Mouse (Mus musculus): Measurements from ENCODE around the gene Oaz2.
"Not testable (repeated sequence)": the region's sequence is repeated elsewhere in the genome, so short reads cannot be mapped to it uniquely, and the experiment has no call there.

Oaz2 gene

DNA sequence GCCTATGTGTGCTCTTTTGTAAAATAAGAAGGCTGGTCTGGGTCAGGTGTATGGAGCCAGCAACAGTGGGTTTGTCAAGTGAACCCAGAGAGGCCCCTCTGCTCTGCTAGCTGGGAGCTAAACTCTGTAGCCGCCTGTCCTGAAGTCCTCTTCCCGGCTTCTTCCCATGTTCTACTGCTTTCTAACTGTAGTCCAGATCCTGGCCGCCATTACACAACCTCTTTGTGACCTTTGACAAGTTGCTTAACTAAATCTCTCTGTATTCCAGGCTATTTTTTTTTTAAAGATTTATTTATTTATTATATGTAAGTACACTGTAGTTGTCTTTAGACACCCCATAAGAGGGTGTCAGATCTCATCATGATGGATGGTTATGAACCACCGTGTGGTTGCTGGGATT lies 14.1 kb upstream of the Oaz2 start:
- DNase-seq: no peak

DNA sequence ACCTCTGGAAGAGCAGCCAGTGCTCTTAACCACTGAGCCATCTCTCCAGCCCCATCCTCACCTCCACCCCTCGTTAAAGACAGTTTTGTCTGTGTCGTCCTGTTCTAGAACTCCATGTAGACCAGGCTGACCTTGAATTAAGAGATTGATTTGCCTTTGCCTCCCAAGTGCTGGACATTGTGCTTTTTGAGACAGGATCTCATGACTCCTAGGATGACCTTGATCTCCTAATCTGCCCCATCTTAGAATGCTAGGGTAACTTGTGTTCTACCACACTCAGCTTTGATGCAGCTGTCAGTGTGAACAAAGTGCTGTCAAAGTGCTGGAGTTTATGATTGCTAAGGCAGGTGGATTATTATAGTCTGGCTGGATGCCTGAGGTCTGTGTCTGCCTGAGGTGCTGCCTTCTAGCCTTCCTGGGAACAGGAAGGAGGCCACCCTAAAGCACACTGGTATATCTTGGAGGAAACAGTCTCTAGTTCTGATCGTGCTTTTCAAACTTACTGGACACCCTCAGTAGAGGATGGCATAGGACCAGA lies 13.0 kb upstream of the Oaz2 start:
- no peak for DNase-seq

DNA sequence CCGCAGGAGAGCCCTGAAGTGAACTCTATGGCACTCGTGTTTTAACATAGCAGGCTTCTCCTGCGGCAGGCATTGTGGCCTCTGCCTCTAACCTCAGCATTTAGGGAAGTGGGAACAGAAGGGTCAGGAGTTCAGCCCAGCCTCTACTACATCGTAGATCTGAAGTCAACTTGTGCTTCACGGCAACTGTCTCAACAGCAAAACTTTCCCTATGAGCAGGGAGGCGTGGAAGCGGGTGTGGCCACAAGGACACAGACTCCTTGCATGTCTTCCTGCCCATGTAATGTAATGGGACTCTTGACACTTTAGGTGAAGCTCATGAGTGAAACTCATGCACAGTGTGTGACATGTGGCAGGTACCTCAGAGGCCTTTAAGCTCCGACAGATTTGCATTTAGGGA lies 12.3 kb upstream of the Oaz2 start:
- peak in 1 of 2 experiments; percentile 24 for DNase-seq

DNA sequence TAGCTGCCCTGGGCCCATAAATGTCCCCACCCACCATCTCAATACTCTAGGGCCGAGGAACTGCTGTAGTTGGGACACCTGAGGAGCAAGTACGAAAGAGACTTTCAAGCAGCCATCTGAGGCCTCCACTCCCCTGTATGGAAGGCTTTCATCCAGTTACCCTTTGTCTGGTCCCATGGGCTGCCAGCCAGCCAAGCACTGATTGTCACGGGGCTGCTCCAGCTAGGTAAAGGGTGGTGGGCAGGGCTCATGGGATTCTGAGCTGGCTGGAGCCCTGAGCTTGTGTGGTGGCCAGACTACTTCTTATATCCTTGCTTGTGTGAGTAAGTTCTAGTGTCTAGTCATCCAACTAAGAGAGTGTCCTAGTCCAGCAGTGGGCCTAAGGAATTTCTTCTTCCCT lies 10.6 kb upstream of the Oaz2 start:
- no peak for DNase-seq

DNA sequence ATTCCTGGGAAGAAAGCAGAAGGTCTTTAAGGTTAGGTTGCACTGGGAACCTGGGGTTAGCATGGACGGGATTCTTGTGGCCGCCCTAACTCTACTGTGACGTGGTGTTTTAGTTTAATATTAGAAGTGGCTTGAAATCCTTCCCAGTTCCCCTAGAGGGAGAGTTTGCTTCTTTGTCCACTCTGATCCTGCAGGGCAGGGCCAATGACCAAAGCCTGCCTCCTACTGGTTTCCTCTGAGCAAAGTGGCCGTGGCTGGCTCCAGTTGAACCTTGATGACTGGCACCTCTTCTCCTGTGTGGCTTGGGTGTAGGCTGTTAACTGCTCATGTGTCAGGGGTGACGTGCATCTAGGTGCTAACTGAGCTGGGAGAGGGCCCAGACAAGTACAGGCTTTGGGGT lies 6.8 kb upstream of the Oaz2 start:
- no peak for DNase-seq

DNA sequence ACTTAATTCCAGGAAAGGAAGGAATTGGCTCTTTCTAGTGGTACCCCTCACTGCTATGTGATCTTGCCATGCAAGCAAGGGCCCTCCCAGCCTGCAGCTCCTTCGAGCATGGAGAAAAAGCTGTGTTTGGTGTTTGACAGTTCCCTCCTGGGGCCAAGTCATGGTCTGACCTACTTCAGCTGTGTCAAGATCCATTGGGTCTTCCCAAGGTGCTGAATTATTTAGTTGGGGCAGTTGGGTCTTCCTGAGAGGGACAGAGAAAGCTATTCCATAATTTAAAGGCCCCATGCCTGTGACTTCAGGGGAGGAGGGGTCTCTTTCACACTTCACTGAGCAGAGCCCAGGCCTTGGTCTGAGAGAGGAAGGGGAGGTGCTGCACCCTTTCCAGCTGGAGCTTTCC lies 6.3 kb upstream of the Oaz2 start:
- DNase-seq: no peak

DNA sequence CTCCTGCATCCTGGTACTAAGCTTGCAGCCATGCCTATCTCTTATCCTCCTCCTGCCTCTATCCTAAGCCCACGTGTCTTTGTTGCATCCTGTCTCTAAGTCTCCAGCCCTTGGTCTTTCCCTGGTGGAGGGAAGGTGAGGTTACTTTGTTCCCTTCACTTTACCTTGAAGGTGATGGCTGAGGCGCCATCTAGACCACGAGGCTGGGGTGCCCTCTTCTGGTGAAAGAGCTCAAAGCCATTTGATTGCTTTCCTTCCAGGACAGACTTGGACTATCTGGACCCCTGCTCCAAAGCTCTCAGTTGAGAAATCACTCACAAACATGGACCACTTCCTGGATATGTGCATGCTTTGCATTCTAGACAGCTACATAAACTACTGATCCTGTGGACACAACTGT lies 3.6 kb upstream of the Oaz2 start:
- DNase-seq: peak; percentile 54 to 67

DNA sequence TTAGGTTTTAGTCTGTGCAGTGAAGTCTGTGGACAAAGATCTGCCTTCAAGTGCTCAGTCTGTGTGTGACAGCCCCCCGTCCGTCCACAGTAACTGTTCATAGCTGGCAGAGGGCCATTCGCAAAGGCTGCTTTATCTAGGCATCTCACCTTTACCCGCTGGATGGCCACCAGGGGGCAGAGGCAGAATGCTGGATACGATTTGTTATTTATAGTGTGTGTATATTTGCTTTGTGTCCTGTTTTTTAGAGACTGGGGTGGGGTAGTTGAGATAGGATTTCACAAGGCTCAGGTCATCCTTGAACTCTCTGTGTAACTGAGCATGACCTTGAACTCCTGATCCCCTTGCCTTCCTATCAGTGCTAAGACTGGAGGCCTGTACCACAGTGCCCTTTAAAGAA lies 1.8 kb upstream of the Oaz2 start:
- DNase-seq: peak; percentile 76 to 84

DNA sequence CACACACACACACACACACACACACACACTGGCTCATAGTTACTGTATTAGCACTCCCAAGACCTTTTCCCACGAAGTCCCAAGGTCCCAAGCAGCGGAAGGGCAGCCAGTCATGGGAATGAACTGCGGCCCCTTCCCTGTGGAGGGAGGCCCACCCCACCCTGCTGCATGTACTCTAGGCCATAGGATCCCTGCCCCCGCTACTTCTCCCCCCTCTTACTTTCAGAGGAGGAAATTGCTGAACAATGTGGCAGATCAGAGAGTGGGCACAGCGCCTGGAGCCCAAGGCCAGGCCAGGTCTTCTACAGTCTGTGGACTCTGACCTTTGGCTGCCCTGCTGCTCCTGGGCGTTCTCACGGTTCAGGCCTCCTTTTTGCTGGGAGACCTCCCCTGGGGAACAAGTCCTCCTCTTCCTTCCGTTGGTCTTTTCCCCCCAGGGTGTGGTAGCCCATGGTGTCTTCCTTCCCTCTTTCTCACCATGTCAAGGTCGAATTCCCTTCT lies 3.7 kb downstream of the Oaz2 start:
- peak; percentile 80 to 85 for DNase-seq

DNA sequence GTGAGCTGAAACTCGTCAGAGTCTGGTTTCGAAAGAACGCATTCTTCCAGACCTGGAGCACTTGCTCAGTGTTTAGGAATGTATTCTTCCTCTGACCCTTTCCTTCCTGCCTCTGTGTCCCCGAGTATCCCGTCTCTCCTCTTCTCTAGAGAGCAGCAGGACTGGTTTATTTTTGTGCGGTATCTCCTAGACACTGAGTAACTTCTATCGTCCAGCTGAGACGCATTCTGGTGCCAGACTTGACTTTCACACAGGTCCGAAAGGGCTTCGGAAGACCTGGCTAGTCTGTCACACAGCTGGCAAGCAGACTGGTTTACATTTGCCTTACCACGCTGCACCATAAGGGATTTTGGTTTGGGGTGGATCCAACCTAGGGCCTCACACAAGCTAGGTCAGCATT lies 5.2 kb downstream of the Oaz2 start:
- DNase-seq: no peak

DNA sequence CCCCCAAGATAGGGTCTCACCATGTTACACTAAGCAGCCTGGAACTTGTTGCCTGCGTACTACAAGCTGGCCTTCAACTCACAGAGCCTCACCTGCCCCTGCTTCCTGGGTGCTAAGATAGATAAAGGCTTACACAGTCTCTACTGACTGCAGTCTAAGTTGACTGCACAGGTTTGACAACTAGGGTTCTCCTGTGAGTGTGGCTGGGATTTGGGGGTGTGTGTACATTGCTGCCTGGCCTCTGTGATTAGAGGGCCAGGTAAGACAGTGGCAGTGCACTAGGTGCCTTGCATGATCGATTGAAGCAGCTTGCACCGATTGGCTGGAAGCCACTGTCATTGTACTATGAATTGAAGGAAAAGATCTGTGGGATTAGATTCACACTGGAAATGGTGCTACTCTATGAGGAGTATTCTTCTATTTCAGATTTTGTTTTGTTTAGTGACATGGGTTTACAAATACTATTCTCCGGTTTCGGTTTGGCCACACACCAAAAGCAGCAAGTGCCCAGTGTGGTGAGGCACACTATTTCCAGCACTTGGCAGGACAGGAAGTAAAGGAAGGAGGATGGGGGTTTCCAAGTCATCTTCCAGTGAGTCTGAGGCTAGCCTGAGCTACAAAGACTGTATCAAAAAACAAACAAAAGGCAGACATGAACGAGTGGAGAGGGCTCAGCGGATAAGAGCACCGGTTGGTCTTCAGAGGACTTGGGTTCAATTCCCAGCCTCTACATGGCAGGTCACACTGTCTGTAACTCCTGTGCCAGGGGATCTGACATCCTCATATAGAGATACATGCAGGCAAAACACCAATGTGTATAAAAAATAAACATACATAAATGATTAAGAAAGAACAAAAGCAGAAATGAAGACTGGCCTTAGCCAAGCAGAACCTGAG lies 7.9 kb downstream of the Oaz2 start:
- peak; percentile 60 to 73 for DNase-seq

DNA sequence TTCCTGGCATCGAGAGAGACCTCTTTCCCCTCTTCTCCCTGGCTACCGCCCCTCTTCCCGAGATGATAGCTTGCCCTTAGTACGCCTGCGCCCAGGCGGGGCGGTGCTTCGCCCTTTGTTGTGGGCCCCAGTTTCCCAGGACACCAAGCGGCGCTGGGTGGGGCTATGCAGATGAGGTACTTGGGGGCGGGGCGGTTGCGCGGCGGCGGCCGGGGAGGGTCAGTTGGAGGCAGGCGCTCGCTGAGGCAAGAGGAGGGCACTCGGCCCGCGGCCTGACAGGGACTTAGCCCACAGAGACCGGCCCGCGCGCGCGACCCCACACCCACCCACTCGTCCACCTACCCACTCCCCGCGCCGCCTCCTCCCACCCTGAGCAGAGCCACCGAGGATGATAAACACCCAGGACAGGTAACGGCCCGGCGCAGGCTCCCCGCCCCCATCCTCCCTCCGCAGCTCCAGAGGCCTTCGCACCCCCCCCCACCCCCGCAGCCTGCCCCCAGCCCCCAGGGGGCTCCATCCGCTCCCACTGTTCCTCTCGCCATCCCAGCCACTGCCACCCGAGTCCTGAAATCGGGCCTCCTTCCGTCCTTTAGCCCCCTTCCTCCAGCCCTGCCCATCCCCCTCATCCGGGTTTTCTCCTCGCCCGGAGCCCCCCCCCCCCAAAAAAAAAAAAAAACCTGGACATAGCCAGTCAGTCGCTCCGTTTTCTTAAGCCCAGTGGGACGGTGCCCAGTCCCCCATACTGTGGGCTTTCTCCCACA lies 8.7 kb downstream of the Oaz2 start:
- peak; percentile 97 to 99 for DNase-seq

DNA sequence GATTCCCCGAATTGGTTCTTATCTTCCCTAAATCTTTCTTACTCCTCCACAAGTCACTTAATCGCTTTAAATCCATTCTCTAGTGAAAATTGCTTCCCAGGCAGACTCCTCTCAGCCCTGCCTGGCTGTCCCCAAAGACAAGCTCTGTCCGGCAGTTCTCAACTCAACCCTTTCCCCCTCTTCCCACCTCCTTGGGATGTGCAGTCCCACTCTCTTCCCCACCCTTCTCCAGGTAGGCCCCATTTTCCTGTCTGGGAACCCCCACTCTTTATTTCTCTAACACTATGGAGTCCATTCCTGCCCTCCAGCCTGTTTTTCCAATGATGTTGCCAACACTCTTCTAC lies 9.3 kb downstream of the Oaz2 start:
- no peak for DNase-seq

DNA sequence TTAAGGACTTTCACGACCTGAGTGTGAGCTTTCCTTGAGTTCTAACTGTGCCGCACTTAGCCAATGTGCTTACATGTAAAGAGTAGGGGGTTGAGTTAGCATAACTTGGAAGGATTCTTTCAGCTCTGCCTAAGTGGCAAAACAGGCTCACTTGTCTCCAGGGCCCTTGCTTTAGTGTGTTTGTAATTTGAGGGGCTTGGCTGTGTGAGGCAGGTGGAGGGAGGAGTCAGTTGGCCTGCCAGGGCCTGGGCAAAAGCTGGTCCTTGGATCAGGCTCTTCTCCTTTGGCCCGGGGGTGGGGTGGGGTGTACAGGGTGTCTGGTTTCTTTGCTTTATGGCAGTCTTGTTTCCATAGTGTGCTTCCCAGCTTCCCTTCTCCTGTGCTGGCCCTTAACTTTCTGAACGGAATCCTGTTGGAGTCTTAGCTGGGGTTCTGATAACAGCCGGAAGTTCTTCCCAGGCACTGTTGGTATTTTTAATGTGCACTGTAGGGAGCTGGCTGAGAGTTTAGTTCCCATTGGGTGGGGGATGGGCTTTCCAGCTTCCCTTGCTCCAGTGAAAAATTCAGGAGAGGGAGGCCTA lies 11.5 kb downstream of the Oaz2 start:
- peak; percentile 85 to 91 for DNase-seq

DNA sequence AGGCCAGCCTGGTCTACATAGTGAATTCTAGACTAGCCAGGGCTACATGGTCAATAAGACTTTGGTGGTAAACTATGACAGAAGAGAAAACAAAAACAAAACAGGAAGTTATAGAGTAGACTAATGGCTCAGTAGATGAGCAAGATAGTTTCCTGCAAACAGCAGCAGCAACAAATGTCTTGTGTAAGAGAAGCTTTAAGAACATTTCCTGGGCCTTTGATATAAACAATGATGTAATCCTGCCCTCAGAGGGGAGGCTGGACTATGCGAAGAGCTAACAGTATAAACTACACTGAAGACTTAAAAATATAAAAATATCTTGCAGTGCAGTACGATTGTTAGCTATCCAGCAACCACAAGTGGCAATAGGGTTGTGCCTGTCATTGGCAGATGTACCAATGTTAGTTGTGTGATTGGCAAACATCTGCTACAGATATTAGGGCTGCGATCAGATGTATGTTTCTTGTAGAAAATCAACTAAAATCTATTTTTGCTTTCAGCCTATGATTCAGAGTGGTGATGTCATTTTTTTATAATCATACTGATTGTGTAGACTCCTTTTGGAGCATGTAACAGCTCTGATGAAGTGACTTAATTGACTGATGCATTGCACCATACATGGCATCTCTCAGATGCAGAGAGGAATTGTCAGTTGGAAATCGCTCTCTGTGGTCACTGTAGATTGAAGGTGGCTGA lies 13.3 kb downstream of the Oaz2 start:
- peak in 1 of 2 experiments; percentile 48 for DNase-seq

DNA sequence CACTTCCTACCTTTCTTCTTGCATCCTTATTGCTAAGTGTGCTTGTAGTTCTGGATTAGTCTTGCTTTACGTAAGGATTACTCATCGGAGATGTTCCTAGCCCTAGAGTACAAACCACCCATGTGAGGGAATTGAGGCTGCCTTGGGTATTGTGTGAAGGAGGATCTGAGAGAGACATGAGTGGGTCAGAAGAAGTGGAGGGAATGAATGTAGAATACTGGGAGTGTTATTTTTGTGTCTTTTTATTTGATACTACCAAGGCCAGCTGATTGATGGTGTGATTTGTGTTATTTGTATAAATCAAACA lies 13.8 kb downstream of the Oaz2 start:
- no peak for DNase-seq

DNA sequence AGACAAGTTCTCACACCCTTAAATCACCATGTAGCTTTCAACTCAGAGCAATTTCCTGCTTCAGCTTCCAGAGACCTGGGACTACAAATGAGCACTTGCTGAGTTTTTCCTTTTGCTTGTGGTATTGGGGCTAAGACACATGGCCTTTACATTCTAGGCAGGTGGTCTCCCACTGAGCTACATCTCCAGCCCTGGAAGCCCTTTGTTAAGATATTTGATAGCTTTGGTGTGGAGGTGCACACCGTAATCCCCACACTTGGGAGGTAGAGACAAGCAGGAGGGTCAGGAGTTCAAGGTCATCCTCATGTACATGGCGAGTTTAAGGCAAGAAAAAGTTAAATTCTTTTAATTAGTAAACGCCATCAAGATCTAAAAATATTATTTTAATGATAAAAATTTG lies 14.4 kb downstream of the Oaz2 start:
- DNase-seq: no peak

DNA sequence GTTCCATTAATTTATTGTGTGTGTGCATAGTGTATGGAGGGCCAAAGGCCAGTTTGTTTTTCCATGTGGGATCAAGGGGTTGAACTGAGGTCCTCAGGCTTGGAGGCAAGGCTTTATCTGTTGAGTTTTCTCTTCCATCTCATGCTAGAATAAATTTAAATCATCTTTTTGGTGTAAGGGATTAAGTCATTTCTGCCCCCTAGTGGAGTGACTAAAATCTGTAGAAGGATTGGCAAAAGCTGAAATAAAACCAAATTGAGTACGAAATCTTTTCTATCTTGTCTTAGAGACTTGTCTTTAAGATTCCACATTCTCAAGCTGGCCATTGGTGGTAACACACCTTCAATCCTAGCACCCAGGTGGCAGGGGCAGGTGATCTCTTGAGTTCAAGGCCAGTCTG lies 15.2 kb downstream of the Oaz2 start:
- no peak for DNase-seq

DNA sequence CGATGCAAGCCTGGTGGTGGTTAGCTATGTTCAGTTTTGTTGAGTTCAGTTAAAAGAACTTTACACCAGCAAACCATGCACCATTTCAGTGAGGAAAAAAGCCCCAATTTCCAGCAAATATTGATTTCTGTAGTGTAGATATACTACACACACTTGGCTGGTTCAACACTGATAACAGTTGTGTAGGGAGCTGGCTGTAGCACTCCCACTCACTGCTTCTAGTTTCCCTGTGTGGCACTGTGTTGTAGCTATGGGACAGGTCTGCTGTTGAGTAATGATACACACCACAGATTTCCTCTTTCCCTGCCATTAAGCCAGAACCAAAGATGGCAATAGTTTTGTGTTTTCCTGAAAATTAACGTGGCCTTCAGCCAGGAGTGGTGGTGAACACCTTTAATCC lies 16.9 kb downstream of the Oaz2 start:
- no peak for DNase-seq

DNA sequence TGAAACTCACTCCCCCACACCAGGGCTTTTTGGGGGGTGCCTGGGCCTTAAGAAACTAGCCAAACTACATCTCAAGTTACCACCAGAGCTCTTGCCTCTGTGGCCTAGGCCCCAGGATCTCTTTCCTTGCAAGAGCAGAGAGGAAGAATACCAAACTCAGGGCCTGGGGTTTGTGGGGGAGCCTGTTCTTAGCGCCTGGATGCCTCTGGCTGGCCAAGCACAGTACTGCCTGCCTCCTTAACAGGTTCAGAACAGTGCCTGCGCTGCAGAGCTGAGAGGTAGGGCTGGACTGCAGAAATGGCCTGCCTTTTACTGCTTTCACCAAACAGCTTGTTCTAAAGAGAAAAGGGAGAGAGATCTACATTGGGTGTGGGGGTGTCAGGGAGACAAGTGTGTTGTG lies 22.1 kb downstream of the Oaz2 start:
- DNase-seq: not testable (repeated sequence)

DNA sequence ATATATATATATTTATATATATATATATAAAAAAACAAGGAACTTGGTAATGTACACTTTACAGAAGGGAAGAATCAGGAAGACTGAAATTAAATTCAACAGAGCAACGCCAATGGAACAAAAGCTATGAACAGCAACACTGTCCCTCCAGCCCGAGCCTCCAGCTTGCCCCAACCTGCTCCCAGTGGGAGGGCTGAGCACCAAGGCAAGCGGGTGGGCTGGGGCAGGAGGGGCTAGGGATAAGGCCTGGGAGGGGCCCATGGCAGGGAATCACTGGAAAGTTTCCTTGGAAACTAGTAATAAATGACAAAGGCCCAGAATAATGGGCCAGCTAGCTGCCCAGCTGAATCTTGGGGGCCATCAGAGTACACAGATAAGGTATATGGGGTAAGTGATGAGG lies 24.7 kb downstream of the Oaz2 start:
- DNase-seq: no peak

DNA sequence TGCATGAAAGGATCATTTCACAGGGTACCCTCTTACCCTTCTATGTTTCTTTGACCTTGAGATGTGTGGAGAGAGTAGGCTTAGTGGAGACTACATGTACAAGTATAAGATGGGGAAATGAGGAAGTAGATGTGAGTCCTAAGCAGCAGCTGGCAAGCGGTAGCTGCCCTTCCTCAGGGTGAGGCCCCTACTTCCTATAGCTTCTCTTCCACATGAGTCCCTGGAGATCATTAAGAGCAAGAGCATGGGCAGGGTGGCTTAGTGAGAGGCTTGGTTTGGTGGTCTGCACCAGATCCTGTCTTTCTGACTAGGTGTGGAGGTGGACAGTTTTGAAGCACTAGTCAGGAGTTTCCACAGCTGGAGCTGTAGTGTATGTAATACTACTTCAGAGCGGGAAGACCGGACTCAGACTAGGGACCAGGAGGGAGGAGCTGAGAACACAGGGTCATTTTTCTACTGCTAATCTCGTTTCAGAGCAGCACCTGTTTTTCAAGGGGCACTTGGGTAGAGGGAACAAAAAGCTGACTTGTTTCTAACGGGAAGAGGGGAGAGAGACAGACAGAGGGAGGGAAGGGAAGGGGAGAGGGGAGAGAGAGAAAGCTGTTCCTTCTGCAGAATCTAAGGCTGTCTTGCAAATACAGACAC lies 25.3 kb downstream of the Oaz2 start:
- no peak for DNase-seq

DNA sequence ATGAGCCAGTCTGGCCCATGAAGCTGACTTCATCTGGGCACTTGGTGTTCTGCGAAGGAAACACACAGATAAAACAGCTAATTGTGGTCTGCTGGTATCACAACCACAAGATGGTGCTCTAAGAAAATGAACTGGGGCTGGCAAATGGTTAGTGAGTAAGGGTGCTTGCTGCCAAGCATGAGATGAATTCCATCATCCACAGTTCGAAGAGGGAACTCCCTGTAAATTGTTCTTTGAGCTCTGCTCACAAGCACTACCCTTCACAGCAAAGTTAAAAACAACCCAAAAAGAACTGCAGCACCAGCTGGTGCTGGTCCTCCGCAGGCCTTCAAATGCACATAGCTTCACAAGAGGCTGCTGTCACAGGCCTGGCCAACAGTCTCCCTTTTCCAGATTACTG lies 27.8 kb downstream of the Oaz2 start:
- peak; percentile 23 to 30 for DNase-seq
